Mouse (Mus musculus): ENCODE measurements around the gene Matk. TPM values are rescaled to one million over a fixed set of nuclear protein-coding genes. Genes with fewer than 3 reads are reported as not detected.

Matk gene
- total RNA-seq, 4 experiments from 2014 or later, result 208 to 230 (median 216) TPM

- peak in 1 of 2 experiments; percentile 72 for DNase-seq (ENCODE audit: low spot score in 2 of 2)
These were observed 33.1 kb downstream of the Matk start for GRCm38 (mm10) chr10:81285694-81286450.

- no peak for DNase-seq (ENCODE audit: low spot score in 2 of 2)
These were observed 33.9 kb downstream of the Matk start for GRCm38 (mm10) chr10:81286586-81286985.

- no peak for DNase-seq (ENCODE audit: low spot score in 2 of 2)
These were observed 34.9 kb downstream of the Matk start for GRCm38 (mm10) chr10:81287513-81288157.

- DNase-seq (ENCODE audit: low spot score in 2 of 2), result no peak
These were observed 35.9 kb downstream of the Matk start for GRCm38 (mm10) chr10:81288601-81289000.

GRCm38 (mm10) chr10:81289278-81289677, 36.5 kb downstream of the Matk start:
- peak in 1 of 2 experiments; percentile 67 for DNase-seq (ENCODE audit: low spot score in 2 of 2)

- no peak for DNase-seq (ENCODE audit: low spot score in 2 of 2)
These were observed 37.1 kb downstream of the Matk start for GRCm38 (mm10) chr10:81289811-81290210.

GRCm38 (mm10) chr10:81290698-81291460, 38.1 kb downstream of the Matk start:
- no peak for DNase-seq (ENCODE audit: low spot score in 2 of 2)

GRCm38 (mm10) chr10:81291511-81292104, 38.9 kb downstream of the Matk start, which contains the start of gene Tjp3:
Tjp3 (minus strand) TSS chr10:81291581.
- no peak for DNase-seq (ENCODE audit: low spot score in 2 of 2)

- peak; percentile 100 for DNase-seq (ENCODE audit: low spot score in 2 of 2)
These were observed 40.0 kb downstream of the Matk start, which contains the start of gene Pip5k1c for GRCm38 (mm10) chr10:81292554-81293333. Pip5k1c (plus strand) TSS chr10:81292963.

GRCm38 (mm10) chr10:81293334-81294030, 40.7 kb downstream of the Matk start:
- DNase-seq (ENCODE audit: low spot score in 2 of 2), result no peak

GRCm38 (mm10) chr10:81294442-81294841, 41.7 kb downstream of the Matk start:
- no peak for DNase-seq (ENCODE audit: low spot score in 2 of 2)

- DNase-seq (ENCODE audit: low spot score in 2 of 2), result no peak
These were observed 42.5 kb downstream of the Matk start for GRCm38 (mm10) chr10:81295185-81295584.

- no peak for DNase-seq (ENCODE audit: low spot score in 2 of 2)
These were observed 44.5 kb downstream of the Matk start for GRCm38 (mm10) chr10:81297246-81297645.

- no peak for DNase-seq (ENCODE audit: low spot score in 2 of 2)
These were observed 45.1 kb downstream of the Matk start for GRCm38 (mm10) chr10:81297845-81298244.

- DNase-seq (ENCODE audit: low spot score in 2 of 2), result peak in 1 of 2 experiments; percentile 57
These were observed 45.8 kb downstream of the Matk start for GRCm38 (mm10) chr10:81298369-81299100.

GRCm38 (mm10) chr10:81299585-81300351, 47.0 kb downstream of the Matk start:
- no peak for DNase-seq (ENCODE audit: low spot score in 2 of 2)

GRCm38 (mm10) chr10:81300352-81300907, 47.7 kb downstream of the Matk start:
- no peak for DNase-seq (ENCODE audit: low spot score in 2 of 2)

GRCm38 (mm10) chr10:81301321-81301720, 48.6 kb downstream of the Matk start:
- DNase-seq (ENCODE audit: low spot score in 2 of 2), result no peak
